Mouse (Mus musculus) B cell, adult 2 months (primary cell): ENCODE measurements around the gene Itgbl1.

Source experiments
- DNase-seq, 2 experiments: peaks; one replicate each; pipeline ENCODE4 v3.0.0; 2022

Itgbl1 gene

DNA sequence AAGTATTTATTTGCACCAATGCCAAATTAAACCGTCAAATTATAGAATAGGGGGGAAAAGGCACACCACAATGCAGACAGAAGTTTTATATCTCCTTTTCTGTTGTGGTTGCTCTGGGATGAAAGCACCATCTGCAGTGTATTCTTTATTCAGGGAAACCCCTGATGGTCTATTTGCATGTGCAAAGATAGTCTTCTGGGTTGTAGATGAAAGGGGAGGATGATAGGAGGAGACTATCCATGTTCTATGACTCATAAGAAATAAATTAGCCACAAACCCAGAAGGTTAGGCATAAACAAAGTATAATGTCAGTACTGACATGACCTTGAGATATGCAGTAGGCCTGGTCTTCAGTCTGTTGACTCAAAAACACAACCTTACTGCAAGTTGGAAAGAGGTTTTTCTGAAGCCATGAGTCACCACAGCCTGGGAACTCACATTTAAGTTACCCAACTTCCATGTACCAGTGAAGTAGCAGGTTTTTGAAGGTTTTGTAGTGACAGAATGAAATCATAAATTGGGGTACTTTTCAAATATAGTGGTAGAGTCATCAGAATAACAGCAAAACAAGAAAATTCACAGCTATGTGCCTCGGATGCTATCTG lies 330.9 kb downstream of the Itgbl1 start:
- no peak for DNase-seq
